Mouse (Mus musculus) liver, embryonic 14.5 days (tissue): ENCODE measurements around the gene Olfr286. TPM values are rescaled to one million over a fixed set of nuclear protein-coding genes. Genes with fewer than 3 reads are reported as not detected.

Source experiments
- ATAC-seq: fragments of 200-750 bp; cut with Nextera tagmentation; 2 replicates; pipeline ENCODE4 v1.8.0; 2017; ENCODE audit warnings: moderate number of reproducible peaks, mild to moderate bottlenecking, moderate library complexity; ENCODE audit not compliant: insufficient read depth
- DNase-seq, 3 experiments: peaks; one replicate each; pipeline ENCODE4 v3.0.0-alpha.2; 2012 to 2013; ENCODE audit warnings: low read depth in 3 of 3, low spot score in 3 of 3
- H3K27ac ChIP-seq: fragments of 300-500 bp; sonication (generic); 2 replicates; pipeline ENCODE4 v1.5.1; 2014; ENCODE audit warnings: moderate library complexity, mild to moderate bottlenecking, control low read depth, inconsistent platforms
- H3K27me3 ChIP-seq: fragments of 300-500 bp; sonication (generic); 2 replicates; pipeline ENCODE4 v1.6.1; 2014; ENCODE audit warnings: mild to moderate bottlenecking, low read length, moderate library complexity; ENCODE audit not compliant: control insufficient read depth, insufficient read depth
- H3K36me3 ChIP-seq: fragments of 300-500 bp; sonication (generic); replicated peaks from 2 replicates; pipeline ENCODE4 v1.6.1; 2014; ENCODE audit warnings: low read depth; ENCODE audit not compliant: control insufficient read depth, insufficient read depth
- H3K4me1 ChIP-seq, 2 experiments: fragments of 200-500 bp in 1 of 2; fragments of 300-500 bp in 1 of 2; sonication (generic) in 1 of 2; replicated peaks; 2 replicates each; pipeline ENCODE4 v1.6.1; 2012 to 2014; ENCODE audit warnings: antibody characterized with exemption in 1 of 2, inconsistent platforms in 1 of 2, low read length in 1 of 2; ENCODE audit not compliant: control insufficient read depth in 2 of 2, insufficient read depth in 2 of 2
- H3K4me2 ChIP-seq: fragments of 300-500 bp; sonication (generic); 2 replicates; pipeline ENCODE4 v1.6.1; 2014; ENCODE audit warnings: low read depth, mild to moderate bottlenecking, control low read depth, moderate library complexity
- H3K4me3 ChIP-seq, 2 experiments: fragments of 200-500 bp in 1 of 2; fragments of 300-500 bp in 1 of 2; sonication (generic) in 1 of 2; 2 replicates each; pipeline ENCODE4 v1.5.1; 2012 to 2014; ENCODE audit warnings: low read depth in 2 of 2, low read length in 2 of 2, mild to moderate bottlenecking in 2 of 2, control low read depth in 1 of 2, inconsistent platforms in 1 of 2, moderate library complexity in 1 of 2; ENCODE audit not compliant: insufficient read depth in 1 of 2
- H3K9ac ChIP-seq: fragments of 300-500 bp; sonication (generic); replicated peaks from 2 replicates; pipeline ENCODE4 v1.6.1; 2014; ENCODE audit warnings: mild to moderate bottlenecking, control low read depth, moderate library complexity
- H3K9me3 ChIP-seq: fragments of 300-500 bp; sonication (generic); 2 replicates; pipeline ENCODE4 v1.6.1; 2016; ENCODE audit warnings: low read length, mixed read lengths; ENCODE audit not compliant: control insufficient read depth
- CTCF ChIP-seq: IDR thresholded peaks from 2 replicates; pipeline ENCODE4 v1.5.1; 2016; ENCODE audit warnings: antibody characterized with exemption, low read depth, control low read depth
- EP300 ChIP-seq: IDR thresholded peaks from 2 replicates; pipeline ENCODE4 v1.6.1; 2016; ENCODE audit warnings: antibody characterized with exemption, low read depth
- WGBS: fragments of 180-500 bp; shearing (Covaris S2); extraction: QIAGEN DNeasy Blood & Tissue Kit; methylation state at CpG from one replicate; pipeline ENCODE4 v1.1.7; 2014; ENCODE audit not compliant: insufficient replicate concordance; 5-methylcytosine and 5-hydroxymethylcytosine counted together
- polyA plus RNA-seq, 2 experiments: library from polyadenylated mRNA; depleted of rRNA in 1 of 2; stranded (reverse) in 1 of 2; unstranded in 1 of 2; fragments of >200 nt; fragmentation: Nextera tagmentation in 1 of 2; extraction: Ambion mirVana in 1 of 2; gene quantifications; 2 replicates each; pipeline versions ENCODE4 v1.2.1 to v1.2.3; 2012 to 2014

The Olfr286 gene
- polyA plus RNA-seq, 2 experiments: not detected

DNA sequence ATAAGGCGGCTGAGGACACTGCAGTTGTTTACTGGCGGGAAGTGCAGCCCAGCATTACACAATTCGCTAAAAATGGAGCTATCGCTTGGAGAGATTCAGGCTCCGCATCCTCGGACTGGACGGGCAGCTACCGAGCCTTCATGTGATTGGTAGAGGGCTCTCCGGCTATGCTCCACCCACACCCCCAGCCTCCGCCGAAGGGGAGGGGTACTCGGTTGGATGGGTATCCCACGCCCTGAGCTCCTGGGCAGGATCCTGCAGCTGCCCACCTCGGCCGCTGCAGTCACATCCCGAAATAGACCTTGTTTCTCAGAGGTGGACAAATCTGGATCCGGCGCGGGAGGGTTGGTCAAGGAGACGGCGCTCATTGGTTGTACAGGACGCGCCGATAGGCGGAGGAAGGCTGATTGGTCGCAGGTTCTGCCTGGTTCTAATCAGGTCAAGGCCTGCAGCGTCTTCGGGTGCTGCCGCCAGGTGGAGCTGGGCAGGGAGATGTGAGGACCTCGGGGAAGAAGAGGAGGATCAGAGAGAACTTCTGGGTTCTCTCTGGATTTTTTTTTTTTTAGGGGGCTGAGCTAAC lies 53.0 kb downstream of the Olfr286 start:
- peaks cover 7% of the 10 kb centered on the region for H3K27me3 ChIP-seq
- DNase-seq: peak; percentile 57 to 64 (median 59)
- no peak overlapping the region for H3K27ac ChIP-seq
- H3K36me3 ChIP-seq: no peaks in the 10 kb centered on the region
- H3K4me3 ChIP-seq: peak overlapping the region; percentile 43 to 54
- WGBS: under 1% methylated on average over 30 of the region's 30 CpGs
- no peaks in the 10 kb centered on the region for H3K9me3 ChIP-seq
- peaks cover 0 to 8% of the 10 kb centered on the region in 2 experiments; a peak in 2 of 4 replicates for H3K4me1 ChIP-seq
- ATAC-seq: peak; percentile 97
- TF ChIP-seq EP300 (no peak), CTCF (peak; percentile 84)
- H3K4me2 ChIP-seq: peak overlapping the region; percentile 58
- no peak overlapping the region for H3K9ac ChIP-seq

DNA sequence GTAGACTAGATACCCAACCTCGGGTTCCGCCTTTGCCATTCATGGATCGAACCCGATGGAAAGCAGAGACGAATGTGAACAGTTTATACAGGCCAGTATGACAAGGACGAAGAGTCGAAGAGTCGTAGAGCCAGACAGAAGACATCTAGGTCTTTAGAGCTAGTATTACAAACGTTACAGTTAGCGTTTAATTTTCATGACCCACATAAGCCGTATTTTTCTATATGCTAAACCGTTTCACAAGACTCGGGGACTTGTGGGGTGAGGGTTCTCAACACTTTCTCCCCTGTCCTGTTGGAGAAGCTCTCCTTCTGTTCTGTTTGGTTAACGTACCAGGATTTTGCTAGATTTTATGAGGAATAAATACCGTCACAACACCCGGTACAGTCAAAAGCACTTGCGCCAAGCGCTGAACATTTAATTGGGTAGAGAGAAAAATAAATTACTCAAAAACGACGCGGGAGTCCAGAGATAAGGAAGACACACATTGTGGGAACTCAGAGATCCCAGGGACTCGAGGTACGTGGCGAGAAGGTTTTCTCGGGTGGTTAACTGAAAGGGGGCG lies 53.6 kb downstream of the Olfr286 start:
- Histone ChIP-seq H3K36me3 (no peaks in the 10 kb centered on the region), H3K27me3 (peaks cover 7% of the 10 kb centered on the region), H3K27ac (no peak overlapping the region), H3K4me1 (peaks cover 0 to 8% of the 10 kb centered on the region in 2 experiments; a peak in 2 of 4 replicates), H3K4me3 (peak overlapping the region; percentile 43 to 54; a peak in 3 of 4 replicates), H3K9ac (no peak overlapping the region), H3K4me2 (peak overlapping the region; percentile 58), H3K9me3 (no peaks in the 10 kb centered on the region)
- DNase-seq (no peak), ATAC-seq (no peak)
- 11% methylated on average over 26 of the region's 26 CpGs for WGBS
- TF ChIP-seq CTCF: no peak
- TF ChIP-seq EP300: no peak

DNA sequence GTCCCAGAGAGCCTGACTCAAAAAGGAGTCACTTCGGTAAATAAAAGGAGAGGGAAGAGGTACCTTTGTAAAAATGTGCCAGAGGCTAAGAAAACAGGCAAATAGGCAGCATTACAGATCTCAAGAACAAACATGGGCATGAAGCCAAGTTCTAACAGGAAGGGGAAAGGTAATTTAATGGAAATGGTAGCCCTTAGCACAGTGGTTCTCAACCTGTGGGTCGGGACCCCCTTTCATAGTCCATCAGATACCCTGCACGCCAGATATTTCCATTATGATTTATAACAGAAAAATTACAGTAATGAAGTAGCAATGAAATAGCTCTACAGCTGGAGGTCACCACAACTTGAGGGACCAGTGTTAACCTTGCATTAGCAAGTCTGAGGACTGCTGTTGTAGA lies 56.9 kb downstream of the Olfr286 start:
- no peaks in the 10 kb centered on the region for H3K9me3 ChIP-seq
- H3K4me2 ChIP-seq: no peak overlapping the region
- H3K4me1 ChIP-seq: peaks cover 0 to 8% of the 10 kb centered on the region in 2 experiments; a peak in 2 of 4 replicates
- ATAC-seq: no peak
- no peak for TF ChIP-seq CTCF
- no peak for TF ChIP-seq EP300
- DNase-seq: no peak
- H3K27ac ChIP-seq: no peak overlapping the region
- peaks cover 11% of the 10 kb centered on the region for H3K27me3 ChIP-seq
- H3K9ac ChIP-seq: no peak overlapping the region
- H3K4me3 ChIP-seq: no peak overlapping the region
- 48% methylated on average over 3 of the region's 3 CpGs for WGBS
- no peaks in the 10 kb centered on the region for H3K36me3 ChIP-seq

Other genes starting within 250 kb of the Olfr286 start
- 0.23 and 0.56 TPM in 2 replicates for gene Col2a1, start 229.8 kb downstream of the Olfr286 start, polyA plus RNA-seq (2012; rRNA removed)
- gene Col2a1, start 229.8 kb downstream of the Olfr286 start, polyA plus RNA-seq (2014; fragmentation: Nextera tagmentation; extraction: Ambion mirVana): 0.04 and 0.13 TPM in 2 replicates
- 18.2 and 22.4 TPM in 2 replicates for gene Pfkm, start 141.9 kb downstream of the Olfr286 start, polyA plus RNA-seq (2012; rRNA removed)
- 19.6 and 20.6 TPM in 2 replicates for gene Pfkm, start 141.9 kb downstream of the Olfr286 start, polyA plus RNA-seq (2014; fragmentation: Nextera tagmentation; extraction: Ambion mirVana)
- gene Senp1, start 140.7 kb downstream of the Olfr286 start, polyA plus RNA-seq (2012; rRNA removed): 8.7 and 10.7 TPM in 2 replicates
- 15.3 and 16.9 TPM in 2 replicates for gene Senp1, start 140.7 kb downstream of the Olfr286 start, polyA plus RNA-seq (2014; fragmentation: Nextera tagmentation; extraction: Ambion mirVana)
- 9.7 and 15.1 TPM in 2 replicates for gene Asb8, start 68.8 kb downstream of the Olfr286 start, polyA plus RNA-seq (2012; rRNA removed)
- gene Asb8, start 68.8 kb downstream of the Olfr286 start, polyA plus RNA-seq (2014; fragmentation: Nextera tagmentation; extraction: Ambion mirVana): 22.3 and 22.4 TPM in 2 replicates
- 0.01 TPM in 1 of 2 replicates, not detected in the other for gene Ccdc184, start 67.3 kb downstream of the Olfr286 start, polyA plus RNA-seq (2012; rRNA removed)
- not detected in 2 replicates for gene Ccdc184, start 67.3 kb downstream of the Olfr286 start, polyA plus RNA-seq (2014; fragmentation: Nextera tagmentation; extraction: Ambion mirVana)
- gene Olfr288, start 38.9 kb downstream of the Olfr286 start, polyA plus RNA-seq (2012; rRNA removed): not detected in 2 replicates
- not detected in 2 replicates for gene Olfr288, start 38.9 kb downstream of the Olfr286 start, polyA plus RNA-seq (2014; fragmentation: Nextera tagmentation; extraction: Ambion mirVana)
- not detected in 2 replicates for gene Gm44579, start 13.5 kb downstream of the Olfr286 start, polyA plus RNA-seq (2012; rRNA removed)
- gene Gm44579, start 13.5 kb downstream of the Olfr286 start, polyA plus RNA-seq (2014; fragmentation: Nextera tagmentation; extraction: Ambion mirVana): not detected in 2 replicates
- gene Olfr287, start 13.4 kb downstream of the Olfr286 start, polyA plus RNA-seq (2012; rRNA removed): not detected in 2 replicates
- gene Olfr287, start 13.4 kb downstream of the Olfr286 start, polyA plus RNA-seq (2014; fragmentation: Nextera tagmentation; extraction: Ambion mirVana): not detected in 2 replicates
- not detected in 2 replicates for gene H1fnt, start 22.8 kb upstream of the Olfr286 start, polyA plus RNA-seq (2012; rRNA removed)
- gene H1fnt, start 22.8 kb upstream of the Olfr286 start, polyA plus RNA-seq (2014; fragmentation: Nextera tagmentation; extraction: Ambion mirVana): not detected in 2 replicates
- 0.03 and 0.11 TPM in 2 replicates for gene Zfp641, start 61.7 kb upstream of the Olfr286 start, polyA plus RNA-seq (2012; rRNA removed)
- gene Zfp641, start 61.7 kb upstream of the Olfr286 start, polyA plus RNA-seq (2014; fragmentation: Nextera tagmentation; extraction: Ambion mirVana): 0.08 and 0.09 TPM in 2 replicates
- gene Olfr285, start 82.9 kb upstream of the Olfr286 start, polyA plus RNA-seq (2012; rRNA removed): not detected in 2 replicates
- gene Olfr285, start 82.9 kb upstream of the Olfr286 start, polyA plus RNA-seq (2014; fragmentation: Nextera tagmentation; extraction: Ambion mirVana): not detected in 2 replicates
- not detected in 2 replicates for gene Olfr284, start 106.5 kb upstream of the Olfr286 start, polyA plus RNA-seq (2012; rRNA removed)
- not detected in 2 replicates for gene Olfr284, start 106.5 kb upstream of the Olfr286 start, polyA plus RNA-seq (2014; fragmentation: Nextera tagmentation; extraction: Ambion mirVana)
- gene Olfr283, start 146.5 kb upstream of the Olfr286 start, polyA plus RNA-seq (2012; rRNA removed): not detected in 2 replicates
- not detected in 2 replicates for gene Olfr283, start 146.5 kb upstream of the Olfr286 start, polyA plus RNA-seq (2014; fragmentation: Nextera tagmentation; extraction: Ambion mirVana)
- not detected in 2 replicates for gene Olfr282, start 196.8 kb upstream of the Olfr286 start, polyA plus RNA-seq (2012; rRNA removed)
- not detected in 2 replicates for gene Olfr282, start 196.8 kb upstream of the Olfr286 start, polyA plus RNA-seq (2014; fragmentation: Nextera tagmentation; extraction: Ambion mirVana)
- not detected in 2 replicates for gene Olfr281, start 218.1 kb upstream of the Olfr286 start, polyA plus RNA-seq (2012; rRNA removed)
- gene Olfr281, start 218.1 kb upstream of the Olfr286 start, polyA plus RNA-seq (2014; fragmentation: Nextera tagmentation; extraction: Ambion mirVana): not detected in 2 replicates
- not detected in 2 replicates for gene OR5BS1P, start 235.4 kb upstream of the Olfr286 start, polyA plus RNA-seq (2012; rRNA removed)
- not detected in 2 replicates for gene OR5BS1P, start 235.4 kb upstream of the Olfr286 start, polyA plus RNA-seq (2014; fragmentation: Nextera tagmentation; extraction: Ambion mirVana)
- not detected in 2 replicates for gene Lalba, start 248.3 kb upstream of the Olfr286 start, polyA plus RNA-seq (2012; rRNA removed)
- gene Lalba, start 248.3 kb upstream of the Olfr286 start, polyA plus RNA-seq (2014; fragmentation: Nextera tagmentation; extraction: Ambion mirVana): not detected in 2 replicates